Mouse (Mus musculus) lung, adult 2 months (tissue): ENCODE measurements around the gene Kctd18. TPM values are rescaled to one million over a fixed set of nuclear protein-coding genes. Genes with fewer than 3 reads are reported as not detected.
A peak's percentile ranks its signal among the peaks of the same experiment; 100 is the strongest.

ENCODE experiments used
- DNase-seq: peaks from one replicate; pipeline ENCODE4 v3.0.0; 2022
- H3K4me1 ChIP-seq: fragments of 200-500 bp; 2 replicates; pipeline ENCODE4 v1.6.1; 2011; ENCODE audit warnings: low read length; ENCODE audit not compliant: control insufficient read depth, insufficient read depth
- H3K4me3 ChIP-seq: fragments of 200-500 bp; replicated peaks from 2 replicates; pipeline ENCODE3; 2011; ENCODE audit warnings: low read depth, mild to moderate bottlenecking, control low read depth, low read length; ENCODE audit errors: extremely low read depth
- CTCF ChIP-seq: fragments of 200-500 bp; IDR thresholded peaks from 2 replicates; pipeline ENCODE4 v1.5.1; 2011; ENCODE audit warnings: mild to moderate bottlenecking, low read length, control low read depth; ENCODE audit not compliant: insufficient read depth
- POLR2A ChIP-seq: fragments of 200-500 bp; IDR thresholded peaks from 2 replicates; pipeline ENCODE4 v1.6.1; 2011; ENCODE audit warnings: low read depth, mild to moderate bottlenecking, control low read depth, low read length, borderline replicate concordance; ENCODE audit errors: extremely low read depth
- WGBS: fragments of 180-500 bp; shearing (Covaris S2); methylation state at CpG from one replicate; pipeline ENCODE4 v1.1.7; 2018; 5-methylcytosine and 5-hydroxymethylcytosine counted together
- polyA plus RNA-seq: library from polyadenylated mRNA; depleted of rRNA; stranded (reverse); fragments of >200 nt; gene quantifications from 2 replicates; pipeline ENCODE4 v1.2.3, GENCODE M21; 2012

Gene Kctd18
- polyA plus RNA-seq, 1 experiment = 9.7 TPM

DNA sequence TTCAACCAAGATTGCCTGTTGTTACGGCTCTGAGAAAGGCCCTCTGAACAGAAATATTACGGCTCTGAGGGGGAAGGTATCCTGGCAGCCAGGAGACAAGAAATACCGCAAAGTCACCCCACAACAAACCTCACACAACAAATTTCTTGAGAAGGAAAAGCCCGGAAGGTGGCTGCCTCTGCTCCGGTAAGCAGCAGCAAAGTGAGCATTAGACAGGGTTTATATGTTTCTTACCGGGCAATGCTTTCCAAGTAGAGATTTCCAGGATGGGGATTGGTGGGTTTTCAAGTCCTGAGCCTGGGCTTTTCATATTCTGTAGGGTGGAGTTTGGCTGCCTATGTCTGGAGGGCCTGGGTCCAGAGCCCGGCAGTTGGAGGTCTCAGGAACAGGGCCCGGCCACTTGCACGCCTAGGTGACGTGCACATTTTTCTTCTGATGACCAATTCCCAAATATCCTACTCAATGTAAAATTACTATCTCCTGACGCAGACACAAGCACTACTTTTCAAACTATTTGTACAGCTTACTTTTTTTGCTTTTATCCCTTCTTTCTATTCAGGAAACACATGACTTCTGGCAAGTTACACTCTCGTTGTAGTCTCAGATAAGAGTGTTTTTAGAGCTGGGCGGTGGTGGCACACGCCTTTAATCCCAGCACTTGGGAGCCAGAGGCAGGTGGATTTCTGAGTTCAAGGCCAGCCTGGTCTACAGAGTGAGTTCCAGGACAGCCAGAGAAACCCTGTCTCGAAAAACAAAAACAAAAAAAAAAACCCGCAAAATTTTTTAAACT lies 65.0 kb downstream of the Kctd18 start:
- no peak for DNase-seq
- TF ChIP-seq CTCF = no peak
- no peak for TF ChIP-seq POLR2A
- WGBS = 81% methylated on average over 16 of the region's 16 CpGs
- Histone ChIP-seq H3K4me1 (no peaks in the 10 kb centered on the region), H3K4me3 (no peak overlapping the region)

DNA sequence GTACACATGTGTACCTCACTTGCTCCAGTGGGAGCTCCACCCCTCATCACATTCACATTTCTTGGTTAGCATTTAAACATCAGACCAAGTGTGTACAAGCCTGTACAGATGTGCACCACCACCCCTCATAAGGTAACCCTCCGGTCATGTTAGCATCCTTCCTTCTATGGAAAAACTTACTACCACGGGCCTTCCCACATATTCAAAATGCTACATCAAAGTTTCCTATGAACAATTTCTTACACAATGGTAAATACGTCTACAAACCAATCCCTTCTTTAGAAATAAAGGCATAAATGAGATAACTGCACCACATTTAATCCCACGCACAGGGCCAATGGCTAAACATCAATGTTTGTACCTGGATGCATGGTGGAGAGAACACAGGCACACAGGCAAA lies 66.2 kb downstream of the Kctd18 start:
- Histone ChIP-seq H3K4me1 (no peaks in the 10 kb centered on the region; the same call in 1 of the 2 replicates), H3K4me3 (no peak overlapping the region)
- TF ChIP-seq POLR2A (no peak), CTCF (no peak)
- DNase-seq = no peak
- 93% methylated on average over 4 of the region's 4 CpGs for WGBS

DNA sequence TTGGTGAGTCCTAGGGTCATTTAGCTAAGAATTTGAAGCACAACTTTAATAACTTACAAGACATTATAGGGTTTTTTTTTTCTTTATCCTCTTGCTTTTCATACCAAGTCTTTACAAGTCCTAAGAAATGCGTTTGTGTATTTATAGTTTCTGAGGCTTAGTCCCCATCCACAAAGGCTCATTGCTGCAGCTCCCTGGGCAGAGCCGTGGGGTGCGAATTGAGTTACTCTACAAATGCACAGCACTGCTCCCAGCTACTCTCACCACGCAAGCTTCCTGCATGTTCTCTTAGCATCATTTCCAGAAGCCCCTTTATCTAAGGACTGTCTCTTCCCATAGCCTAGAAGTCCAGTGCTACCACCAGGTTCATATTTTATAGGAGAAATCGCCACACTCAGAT lies 69.0 kb downstream of the Kctd18 start:
- no peak for DNase-seq
- TF ChIP-seq CTCF (no peak), POLR2A (no peak)
- H3K4me1 ChIP-seq = peaks cover 4% of the 10 kb centered on the region; the same call in 1 of the 2 replicates
- 85% methylated on average over 5 of the region's 5 CpGs for WGBS
- no peak overlapping the region for H3K4me3 ChIP-seq

DNA sequence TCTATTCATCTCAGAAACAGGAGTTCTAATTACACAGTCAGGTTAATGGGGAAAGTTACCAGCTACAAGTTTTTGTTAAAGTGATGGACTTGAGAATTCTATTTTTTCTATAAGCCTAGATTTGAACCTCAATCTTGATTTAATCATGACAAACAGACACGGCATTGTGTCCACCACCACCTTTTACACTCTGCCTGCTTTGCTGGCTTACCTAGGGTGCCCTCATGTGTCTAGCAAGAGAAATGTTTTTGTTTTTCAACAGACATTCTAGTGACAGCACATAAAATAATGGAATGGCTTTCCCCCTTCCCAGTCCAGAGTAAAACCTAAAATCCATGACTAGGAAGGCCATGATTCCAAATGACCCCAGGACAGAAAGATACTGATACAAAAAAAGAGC lies 69.6 kb downstream of the Kctd18 start:
- Histone ChIP-seq H3K4me1 (peaks cover 4% of the 10 kb centered on the region; the same call in 1 of the 2 replicates), H3K4me3 (no peak overlapping the region)
- 5% methylated on average over 1 of the region's 1 CpGs for WGBS
- no peak for DNase-seq
- TF ChIP-seq CTCF (peak; percentile 33), POLR2A (no peak)

- no peak for TF ChIP-seq CTCF
- no peak for TF ChIP-seq POLR2A
- no peak for DNase-seq
- H3K4me1 ChIP-seq = peaks cover 4% of the 10 kb centered on the region; the same call in 1 of the 2 replicates
- WGBS = 27% methylated on average over 2 of the region's 2 CpGs
- H3K4me3 ChIP-seq = no peak overlapping the region
Measured at GRCm38 (mm10) chr1:57947552-57948347, 71.0 kb downstream of the Kctd18 start.

GRCm38 (mm10) chr1:57942215-57942614 lies 76.5 kb downstream of the Kctd18 start:
- H3K4me1 ChIP-seq = peaks cover 1% of the 10 kb centered on the region; the same call in 1 of the 2 replicates
- no peak overlapping the region for H3K4me3 ChIP-seq
- DNase-seq = no peak
- no peak for TF ChIP-seq POLR2A
- TF ChIP-seq CTCF = no peak
- 88% methylated on average over 6 of the region's 6 CpGs for WGBS

DNA sequence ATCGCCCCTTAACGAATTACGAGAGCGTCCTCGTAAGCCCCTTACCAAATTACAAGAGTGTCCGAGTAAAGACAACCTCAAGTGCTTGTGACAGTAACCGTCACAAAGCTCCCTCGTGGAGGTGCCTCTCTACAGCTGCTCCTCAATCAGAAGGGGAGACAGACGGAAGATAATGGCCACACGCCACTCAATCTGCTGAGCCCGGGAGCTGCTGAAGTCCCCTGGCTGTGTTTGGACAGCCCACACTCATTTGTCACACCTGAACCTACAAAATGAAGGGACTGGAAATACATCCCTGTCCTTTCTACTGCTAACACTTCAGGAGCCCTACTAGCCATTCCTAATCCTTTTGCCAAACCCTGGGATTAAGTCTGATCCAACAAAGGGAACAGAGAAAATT lies 77.0 kb downstream of the Kctd18 start:
- Histone ChIP-seq H3K4me3 (no peak overlapping the region), H3K4me1 (no peaks in the 10 kb centered on the region)
- WGBS = 67% methylated on average over 11 of the region's 11 CpGs
- TF ChIP-seq POLR2A (no peak), CTCF (no peak)
- DNase-seq = no peak

GRCm38 (mm10) chr1:57941095-57941494 lies 77.7 kb downstream of the Kctd18 start:
- Histone ChIP-seq H3K4me3 (no peak overlapping the region), H3K4me1 (no peaks in the 10 kb centered on the region)
- WGBS = 79% methylated on average over 7 of the region's 7 CpGs
- TF ChIP-seq POLR2A (no peak), CTCF (no peak)
- no peak for DNase-seq

DNA sequence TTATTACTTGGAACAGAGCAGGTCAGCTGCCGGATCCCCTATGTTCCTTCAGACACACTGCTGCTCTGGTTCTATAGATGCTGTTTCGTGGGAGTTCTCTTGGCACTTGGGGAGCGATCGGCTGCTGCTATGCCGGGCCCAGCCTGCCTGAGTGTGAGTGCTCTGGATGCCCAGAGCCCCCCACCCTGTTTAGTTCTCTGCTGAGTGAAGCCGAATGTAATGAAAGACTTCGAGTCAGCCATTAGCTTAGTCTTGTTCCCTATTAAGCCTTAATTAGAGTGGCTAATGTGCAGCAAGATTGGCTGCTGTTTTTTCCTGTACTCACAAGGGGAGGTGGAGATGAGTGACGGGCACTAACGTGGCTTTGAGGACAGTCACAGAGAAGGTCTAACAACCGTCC lies 78.1 kb downstream of the Kctd18 start:
- WGBS = 89% methylated on average over 10 of the region's 10 CpGs
- no peak for DNase-seq

More for the DNA sequence above, 78.1 kb downstream of the Kctd18 start:
- TF ChIP-seq POLR2A (no peak), CTCF (no peak)
- Histone ChIP-seq H3K4me1 (no peaks in the 10 kb centered on the region), H3K4me3 (no peak overlapping the region)
